Mouse (Mus musculus): Measurements from ENCODE around the gene Retreg3. TPM values are rescaled to one million over a fixed set of nuclear protein-coding genes. Genes with fewer than 3 reads are reported as not detected.

Retreg3 gene
- polyA plus RNA-seq, 1 experiment from 2014 or later, result 10.6 TPM

DNA sequence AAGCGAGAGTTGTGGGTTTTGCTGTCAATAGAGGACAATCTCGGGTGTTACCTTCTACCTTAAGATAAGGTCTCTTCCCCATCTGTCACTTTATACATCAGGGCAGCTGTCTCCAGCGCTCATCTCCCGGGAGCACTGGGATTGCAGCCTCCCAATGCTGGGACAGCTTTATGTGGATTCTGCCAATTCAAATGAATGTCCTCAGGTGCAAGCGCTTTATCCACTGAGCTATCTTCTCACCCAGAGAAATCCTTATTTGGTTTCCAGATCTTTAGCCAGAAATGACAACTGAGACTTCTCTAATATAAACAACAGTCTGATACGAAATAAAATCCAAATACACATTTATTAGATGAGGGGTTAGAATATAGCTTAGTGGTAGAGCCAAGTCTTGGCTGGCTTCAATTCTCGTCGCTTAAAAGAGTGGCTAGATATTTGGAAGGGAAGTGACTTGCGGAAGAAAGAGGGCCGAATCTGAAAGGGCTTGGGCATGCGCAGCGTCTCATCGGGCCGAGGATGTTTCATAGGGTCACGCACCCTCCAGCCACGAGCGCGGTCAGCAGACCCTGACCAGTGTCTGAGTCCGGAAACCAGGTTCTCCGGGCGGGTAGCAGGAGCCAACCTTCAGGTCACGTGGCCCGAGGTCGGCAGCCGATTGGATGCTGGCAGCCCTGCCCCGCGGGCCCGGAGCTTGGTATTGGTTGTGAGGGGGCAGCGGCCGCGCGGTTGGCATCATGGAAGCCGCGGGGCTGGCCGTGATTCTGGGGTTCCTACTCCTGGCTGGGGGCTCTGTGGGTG is 50.1 kb downstream of the Retreg3 start, which contains the start of gene Naglu:
Gene Naglu (plus strand): TSS at position 622 of the 798 bp plus-strand sequence.
- 4% methylated on average over 35 of the region's 35 CpGs for WGBS
- peak; percentile 90 for ATAC-seq (ENCODE audit: low read depth)
- H3K4me3 ChIP-seq (ENCODE audit: low read depth, low read length), result peak within 1 kb of the TSS; percentile 71

DNA sequence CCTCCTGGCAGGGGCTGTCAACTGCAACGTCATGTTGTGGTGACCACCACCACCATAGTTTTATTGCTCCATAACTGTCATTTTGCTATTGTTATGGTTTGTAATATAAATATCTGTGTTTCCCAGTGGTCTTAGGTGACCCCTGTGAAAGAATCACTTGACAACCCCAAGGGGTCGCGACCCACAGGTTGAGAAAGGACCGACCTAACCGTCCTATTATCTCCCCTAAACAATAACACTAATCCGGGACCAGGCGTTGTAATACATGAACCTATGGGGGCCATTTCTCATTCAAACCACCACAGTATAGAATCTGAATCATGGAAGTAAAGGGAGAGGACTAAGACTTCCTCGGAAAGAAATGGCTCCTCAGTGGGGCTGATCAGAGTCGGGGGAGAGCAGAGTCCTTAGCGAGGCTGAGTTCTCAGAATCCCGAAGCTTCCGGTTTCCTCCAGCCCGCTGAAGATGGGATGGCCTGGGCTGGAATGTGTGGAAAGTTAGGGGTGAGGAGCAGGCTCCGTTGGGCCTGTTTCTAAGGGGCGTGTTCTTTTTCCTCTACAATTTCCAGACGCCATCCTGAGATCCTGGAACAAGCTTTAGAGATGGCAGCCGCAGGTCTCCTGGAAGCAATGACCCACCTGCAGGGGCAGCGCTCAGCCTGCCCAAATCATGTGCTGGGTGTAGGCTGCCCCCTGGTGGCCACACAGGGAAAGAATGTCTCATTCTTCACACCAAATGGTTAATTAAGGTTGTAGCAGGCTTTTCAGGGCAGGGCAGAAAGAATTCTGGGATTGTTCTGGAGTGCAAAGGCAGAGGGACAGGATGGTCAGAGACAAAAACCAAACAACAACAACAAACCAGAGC is 52.9 kb downstream of the Retreg3 start:
- ATAC-seq (ENCODE audit: low read depth), result no peak
- 0 out of 2 replicates have a peak overlapping the region, but pooled peaks have one; percentile 18 for H3K9ac ChIP-seq (replicated peaks; ENCODE audit: low read depth, low read length)

More for the DNA sequence above, 50.1 kb downstream of the Retreg3 start, which contains the start of gene Naglu:
- Histone ChIP-seq H3K27me3 (ENCODE audit: control insufficient read depth, insufficient read depth, low read length) (no peaks in the 10 kb centered on the region; the same call in 1 of the 2 replicates), H3K27ac (ENCODE audit: low read depth, low read length) (peak within 1 kb of the TSS; percentile 50; the same call in 1 of the 2 replicates), H3K9ac (replicated peaks; ENCODE audit: low read depth, low read length) (peak within 1 kb of the TSS; percentile 88), H3K4me1 (ENCODE audit: control insufficient read depth, insufficient read depth, low read length) (peaks cover 13% of the 10 kb centered on the region), H3K36me3 (ENCODE audit: control insufficient read depth, insufficient read depth, low read length) (no peaks in the 10 kb centered on the region), H3K9me3 (ENCODE audit: control insufficient read depth, low read length) (no peaks in the 10 kb centered on the region), H3K4me2 (ENCODE audit: low read depth, low read length) (peak within 1 kb of the TSS; percentile 91)

DNA sequence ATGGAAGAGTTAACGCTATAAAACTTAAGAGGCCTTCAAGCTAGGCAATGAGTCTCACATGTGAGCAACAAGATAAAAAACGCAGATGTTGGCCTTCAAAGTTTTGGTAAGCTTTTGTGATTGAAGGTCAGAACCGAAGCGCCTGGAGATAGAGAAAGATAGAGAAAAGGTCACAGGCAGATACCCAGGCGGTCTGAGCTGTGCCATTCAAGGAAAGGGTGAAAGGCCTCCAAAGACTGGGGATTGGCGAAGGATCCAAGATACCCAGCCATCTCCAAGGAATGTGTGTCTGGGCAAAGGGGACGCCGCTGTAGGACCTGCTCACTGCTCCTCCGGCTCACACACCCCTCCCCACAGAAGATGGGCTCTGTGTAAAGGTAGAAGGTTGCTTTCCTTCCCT is 54.7 kb downstream of the Retreg3 start:
- peaks cover 27% of the 10 kb centered on the region for H3K36me3 ChIP-seq (ENCODE audit: control insufficient read depth, insufficient read depth, low read length)
- H3K9me3 ChIP-seq (ENCODE audit: control insufficient read depth, low read length), result no peaks in the 10 kb centered on the region
- ATAC-seq (ENCODE audit: low read depth), result no peak
- 96% methylated on average over 9 of the region's 9 CpGs for WGBS
- no peak overlapping the region for H3K4me3 ChIP-seq (ENCODE audit: low read depth, low read length)
- no peak overlapping the region for H3K4me2 ChIP-seq (ENCODE audit: low read depth, low read length)
- no peak overlapping the region for H3K27ac ChIP-seq (ENCODE audit: low read depth, low read length)
- H3K27me3 ChIP-seq (ENCODE audit: control insufficient read depth, insufficient read depth, low read length), result no peaks in the 10 kb centered on the region
- no peak overlapping the region for H3K9ac ChIP-seq (replicated peaks; ENCODE audit: low read depth, low read length)
- H3K4me1 ChIP-seq (ENCODE audit: control insufficient read depth, insufficient read depth, low read length), result peaks cover 5% of the 10 kb centered on the region

More for the DNA sequence above, 52.9 kb downstream of the Retreg3 start:
- Histone ChIP-seq H3K27ac (ENCODE audit: low read depth, low read length) (no peak overlapping the region), H3K4me1 (ENCODE audit: control insufficient read depth, insufficient read depth, low read length) (peaks cover 13% of the 10 kb centered on the region), H3K4me2 (ENCODE audit: low read depth, low read length) (peak overlapping the region; percentile 43), H3K36me3 (ENCODE audit: control insufficient read depth, insufficient read depth, low read length) (peaks cover 16% of the 10 kb centered on the region), H3K9me3 (ENCODE audit: control insufficient read depth, low read length) (no peaks in the 10 kb centered on the region), H3K27me3 (ENCODE audit: control insufficient read depth, insufficient read depth, low read length) (no peaks in the 10 kb centered on the region; the same call in 1 of the 2 replicates), H3K4me3 (ENCODE audit: low read depth, low read length) (peak overlapping the region; percentile 3; the same call in 1 of the 2 replicates)
- WGBS, result 23% methylated on average over 18 of the region's 18 CpGs

DNA sequence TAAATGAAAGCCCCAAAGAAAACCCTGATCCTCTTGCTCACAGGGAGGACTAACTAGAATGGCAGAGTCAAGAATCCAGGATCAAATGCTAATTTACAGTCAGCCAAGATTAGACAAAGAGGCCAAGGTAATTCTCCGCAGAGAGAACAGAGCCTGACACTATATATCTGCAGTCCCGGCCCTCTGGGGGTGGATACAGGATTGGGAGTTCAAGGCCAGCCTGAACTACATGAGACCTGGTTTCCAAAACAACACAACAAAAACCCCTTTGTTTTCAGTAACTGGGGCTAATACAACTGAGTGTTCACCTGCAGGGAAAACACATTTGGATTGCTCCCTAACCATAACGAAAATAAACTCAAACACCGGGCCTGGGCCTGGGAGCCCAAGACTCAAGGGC is 55.2 kb downstream of the Retreg3 start:
- WGBS, result 82% methylated on average over 4 of the region's 4 CpGs
- ATAC-seq (ENCODE audit: low read depth), result no peak
- peaks cover 3% of the 10 kb centered on the region for H3K4me1 ChIP-seq (ENCODE audit: control insufficient read depth, insufficient read depth, low read length)
- H3K27ac ChIP-seq (ENCODE audit: low read depth, low read length), result no peak overlapping the region; the same call in 1 of the 2 replicates
- H3K4me3 ChIP-seq (ENCODE audit: low read depth, low read length), result no peak overlapping the region
- H3K36me3 ChIP-seq (ENCODE audit: control insufficient read depth, insufficient read depth, low read length), result peaks cover 30% of the 10 kb centered on the region
- H3K27me3 ChIP-seq (ENCODE audit: control insufficient read depth, insufficient read depth, low read length), result no peaks in the 10 kb centered on the region
- no peak overlapping the region for H3K4me2 ChIP-seq (ENCODE audit: low read depth, low read length)
- no peak overlapping the region for H3K9ac ChIP-seq (replicated peaks; ENCODE audit: low read depth, low read length)
- no peaks in the 10 kb centered on the region for H3K9me3 ChIP-seq (ENCODE audit: control insufficient read depth, low read length)

DNA sequence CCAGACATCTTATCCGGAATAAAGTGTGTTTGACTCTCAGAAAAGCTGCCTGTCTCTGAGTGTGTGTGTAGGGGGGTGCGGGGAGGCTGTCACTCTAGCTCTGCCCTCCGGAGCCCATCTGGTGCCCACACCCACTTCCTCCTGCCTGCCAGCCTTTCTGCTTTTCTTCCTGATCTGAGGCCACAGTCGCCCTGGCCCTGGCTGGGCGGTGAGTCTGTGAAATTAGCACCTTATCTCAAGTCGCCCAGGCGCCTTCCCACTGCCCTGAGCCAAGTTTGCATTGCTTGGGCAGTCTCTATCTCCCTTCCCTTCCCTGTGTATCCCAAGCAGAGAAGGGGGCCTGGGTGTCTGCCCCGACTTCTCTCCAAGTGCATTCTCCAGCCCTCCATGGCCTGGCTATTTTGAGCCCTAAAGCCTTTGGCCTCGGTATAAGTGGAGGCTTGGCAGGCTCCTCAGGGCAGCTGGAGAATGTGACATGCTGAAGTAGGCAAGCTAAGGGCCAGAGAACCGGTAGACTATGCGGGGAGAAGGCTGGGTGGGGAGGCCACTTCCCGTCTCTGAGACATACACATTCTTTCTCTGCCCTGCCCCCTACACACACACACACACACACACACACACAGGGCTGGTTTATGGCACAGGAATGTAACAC is 55.9 kb downstream of the Retreg3 start:
- no peak for ATAC-seq (ENCODE audit: low read depth)
- H3K4me2 ChIP-seq (ENCODE audit: low read depth, low read length), result no peak overlapping the region
- no peaks in the 10 kb centered on the region for H3K27me3 ChIP-seq (ENCODE audit: control insufficient read depth, insufficient read depth, low read length)
- WGBS, result 56% methylated on average over 12 of the region's 12 CpGs
- no peaks in the 10 kb centered on the region for H3K9me3 ChIP-seq (ENCODE audit: control insufficient read depth, low read length)
- H3K9ac ChIP-seq (replicated peaks; ENCODE audit: low read depth, low read length), result no peak overlapping the region
- peaks cover 34% of the 10 kb centered on the region for H3K36me3 ChIP-seq (ENCODE audit: control insufficient read depth, insufficient read depth, low read length)
- H3K27ac ChIP-seq (ENCODE audit: low read depth, low read length), result peak overlapping the region; percentile 39
- H3K4me3 ChIP-seq (ENCODE audit: low read depth, low read length), result no peak overlapping the region
- H3K4me1 ChIP-seq (ENCODE audit: control insufficient read depth, insufficient read depth, low read length), result no peaks in the 10 kb centered on the region

DNA sequence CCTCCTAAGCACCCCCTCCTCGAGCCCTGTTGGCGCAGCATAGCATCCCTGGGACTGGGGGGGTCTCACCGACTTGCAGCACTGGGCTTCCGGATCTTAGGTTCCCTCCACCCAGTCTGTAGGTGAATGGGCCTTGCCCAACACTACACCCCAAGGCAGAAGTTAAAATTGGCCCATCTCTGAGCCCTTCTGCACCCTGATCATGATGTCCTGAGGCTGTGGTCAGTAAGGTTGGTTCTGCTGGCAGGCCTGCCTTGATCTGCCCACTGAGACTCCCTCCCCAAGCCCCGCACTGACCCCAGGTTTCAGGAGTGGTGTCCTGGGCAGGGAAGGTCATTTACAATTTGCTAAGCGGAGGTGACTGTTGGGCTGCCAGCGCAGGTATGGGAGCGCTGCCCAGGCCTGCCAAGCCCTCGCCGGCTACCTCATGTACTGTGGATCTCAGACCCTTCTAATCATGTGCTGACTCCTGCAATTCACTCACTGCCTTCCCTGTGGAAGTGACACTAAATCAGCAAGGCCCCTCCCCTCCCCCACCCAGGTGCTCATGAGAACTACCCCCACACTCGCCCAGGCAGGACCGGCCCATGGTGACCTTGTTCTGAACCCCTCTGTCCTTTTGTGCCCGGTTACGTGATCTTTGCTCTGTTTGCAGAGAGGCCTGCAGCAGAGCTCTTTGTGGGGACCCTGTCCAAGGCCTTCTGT is 56.6 kb downstream of the Retreg3 start:
- Histone ChIP-seq H3K27me3 (ENCODE audit: control insufficient read depth, insufficient read depth, low read length) (no peaks in the 10 kb centered on the region), H3K9ac (replicated peaks; ENCODE audit: low read depth, low read length) (no peak overlapping the region), H3K4me1 (ENCODE audit: control insufficient read depth, insufficient read depth, low read length) (no peaks in the 10 kb centered on the region), H3K4me2 (ENCODE audit: low read depth, low read length) (no peak overlapping the region), H3K27ac (ENCODE audit: low read depth, low read length) (0 out of 2 replicates have a peak overlapping the region, but pooled peaks have one; percentile 39), H3K36me3 (ENCODE audit: control insufficient read depth, insufficient read depth, low read length) (peaks cover 34% of the 10 kb centered on the region), H3K9me3 (ENCODE audit: control insufficient read depth, low read length) (no peaks in the 10 kb centered on the region), H3K4me3 (ENCODE audit: low read depth, low read length) (no peak overlapping the region)
- ATAC-seq (ENCODE audit: low read depth), result no peak
- 74% methylated on average over 14 of the region's 14 CpGs for WGBS

DNA sequence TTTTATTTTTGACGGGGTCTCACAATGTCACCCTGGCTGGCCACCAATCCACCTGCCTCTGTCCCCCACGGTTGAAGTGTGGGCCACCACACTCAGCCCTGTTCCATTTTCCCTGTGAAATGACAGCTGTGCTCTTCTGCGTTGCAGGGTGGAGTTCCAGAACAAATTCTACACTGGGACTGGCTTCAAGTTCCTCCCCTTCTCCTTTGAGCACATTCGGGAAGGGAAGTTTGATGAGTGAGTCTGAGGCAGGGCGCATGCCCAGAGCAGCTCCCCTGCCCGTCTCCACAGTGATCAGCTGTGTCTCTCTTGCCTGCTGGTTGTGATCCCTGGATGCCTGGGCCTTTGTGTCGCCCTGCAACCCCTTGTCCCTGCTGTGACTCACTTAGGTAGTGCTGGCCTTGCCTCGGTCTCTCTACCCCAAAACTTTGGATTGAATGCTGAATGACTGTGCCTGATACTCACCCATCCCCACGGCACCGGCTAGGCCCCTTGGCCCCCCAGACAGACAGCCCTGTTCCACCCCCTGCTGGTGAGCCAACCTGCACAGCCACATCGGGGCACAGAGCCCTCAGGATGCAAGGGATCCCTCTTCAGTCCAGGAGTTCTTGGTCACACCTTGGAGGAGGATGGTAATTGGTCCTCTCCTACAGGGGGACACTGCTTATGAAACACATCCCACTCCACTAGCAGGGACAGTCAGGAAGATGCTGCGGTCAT is 57.4 kb downstream of the Retreg3 start:
- Histone ChIP-seq H3K27me3 (ENCODE audit: control insufficient read depth, insufficient read depth, low read length) (no peaks in the 10 kb centered on the region), H3K4me3 (ENCODE audit: low read depth, low read length) (no peak overlapping the region), H3K9me3 (ENCODE audit: control insufficient read depth, low read length) (no peaks in the 10 kb centered on the region), H3K36me3 (ENCODE audit: control insufficient read depth, insufficient read depth, low read length) (peaks cover 35% of the 10 kb centered on the region), H3K4me1 (ENCODE audit: control insufficient read depth, insufficient read depth, low read length) (no peaks in the 10 kb centered on the region), H3K4me2 (ENCODE audit: low read depth, low read length) (no peak overlapping the region), H3K27ac (ENCODE audit: low read depth, low read length) (no peak overlapping the region), H3K9ac (replicated peaks; ENCODE audit: low read depth, low read length) (no peak overlapping the region)
- ATAC-seq (ENCODE audit: low read depth), result no peak
- 82% methylated on average over 12 of the region's 12 CpGs for WGBS

DNA sequence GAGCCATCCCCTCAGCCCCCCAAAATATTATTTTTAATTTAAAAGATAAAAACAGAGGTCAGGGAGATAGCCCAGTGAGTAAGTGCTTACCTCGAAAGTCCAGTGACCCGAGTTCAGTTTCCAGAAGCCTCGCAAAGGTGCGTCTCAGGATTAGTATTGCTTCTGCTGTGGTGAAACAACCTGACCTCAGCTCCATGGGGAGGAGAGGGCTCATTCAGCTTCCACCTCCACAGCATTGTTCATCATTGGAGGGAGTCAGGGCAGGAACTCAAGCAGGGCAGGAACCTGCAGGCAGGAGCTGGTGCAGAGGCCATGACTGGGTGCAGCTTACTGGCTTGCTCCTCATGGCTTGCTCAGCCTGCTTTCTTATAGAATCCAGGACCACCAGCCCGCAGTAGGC is 58.6 kb downstream of the Retreg3 start:
- no peaks in the 10 kb centered on the region for H3K4me1 ChIP-seq (ENCODE audit: control insufficient read depth, insufficient read depth, low read length)
- no peak overlapping the region for H3K27ac ChIP-seq (ENCODE audit: low read depth, low read length)
- H3K4me3 ChIP-seq (ENCODE audit: low read depth, low read length), result no peak overlapping the region
- H3K9ac ChIP-seq (replicated peaks; ENCODE audit: low read depth, low read length), result no peak overlapping the region
- peaks cover 48% of the 10 kb centered on the region for H3K36me3 ChIP-seq (ENCODE audit: control insufficient read depth, insufficient read depth, low read length)
- no peak for ATAC-seq (ENCODE audit: low read depth)
- 93% methylated on average over 5 of the region's 5 CpGs for WGBS
- H3K9me3 ChIP-seq (ENCODE audit: control insufficient read depth, low read length), result no peaks in the 10 kb centered on the region
- H3K27me3 ChIP-seq (ENCODE audit: control insufficient read depth, insufficient read depth, low read length), result no peaks in the 10 kb centered on the region
- H3K4me2 ChIP-seq (ENCODE audit: low read depth, low read length), result no peak overlapping the region
